ENCODE assay signal across 8 mouse cellular contexts in the genomic region with DNA sequence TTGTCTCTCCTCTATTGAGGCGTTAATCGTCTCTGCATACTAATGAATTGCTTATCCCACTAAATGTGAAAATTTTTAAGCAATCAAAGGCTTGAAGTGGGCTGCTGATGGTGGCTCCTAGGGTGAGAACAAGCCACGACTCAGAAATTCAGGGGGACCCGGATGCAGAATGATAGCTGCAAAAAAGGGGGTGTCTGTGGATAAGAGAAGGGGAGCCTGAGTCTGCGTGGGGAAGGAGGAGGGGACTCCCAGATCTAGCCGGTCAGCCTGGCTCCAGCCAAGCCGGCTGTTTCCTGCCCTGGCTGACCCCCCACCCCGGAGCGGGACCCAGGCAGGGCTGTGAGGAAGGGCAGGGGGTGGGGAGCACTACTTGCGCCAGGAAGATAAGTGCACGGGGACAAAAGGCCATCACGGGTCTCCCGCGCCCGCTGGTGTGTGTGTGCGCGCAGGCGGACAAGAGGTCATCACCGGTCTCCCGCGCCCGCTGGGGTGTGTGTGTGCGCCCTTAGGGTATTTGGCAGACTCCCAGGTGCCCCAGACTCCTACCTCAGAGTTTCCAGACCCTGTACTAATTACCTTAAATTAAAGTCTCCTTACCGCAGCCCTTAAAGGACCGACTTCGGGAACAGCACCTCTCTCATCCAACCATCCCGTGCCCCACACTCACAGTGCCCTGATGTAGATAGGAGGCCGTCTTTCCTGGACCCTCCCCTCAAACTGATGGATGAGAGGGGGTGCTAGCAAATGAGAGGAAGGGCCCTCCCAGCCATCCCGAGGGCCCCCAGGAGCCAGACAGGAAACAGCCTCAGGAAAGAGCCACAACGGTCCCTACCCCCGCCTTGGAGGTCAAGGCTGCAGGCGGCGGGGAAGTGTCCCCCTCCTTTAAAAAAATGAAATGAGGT. TPM values are rescaled to one million over a fixed set of nuclear protein-coding genes. Genes with fewer than 3 reads are reported as not detected.
DNase-seq lines count a peak whose midpoint lies in the region; ATAC-seq lines count a peak whose summit lies in the region.

No protein-coding gene starts in this region.

- peak overlapping the region; percentile 73 for H3K9ac ChIP-seq in embryonic facial prominence, embryonic 13.5 days
- peak overlapping the region; percentile 68 for H3K9ac ChIP-seq in heart, embryonic 14.5 days (ENCODE audit: low read length)
- H3K9ac ChIP-seq in kidney, embryonic 16.5 days (replicated peaks; ENCODE audit: low read length), result peak overlapping the region; percentile 71

- H3K4me3 ChIP-seq in embryonic facial prominence, embryonic 13.5 days, result peak overlapping the region; percentile 89
- peak overlapping the region; percentile 50 to 91 for H3K4me3 ChIP-seq in heart, embryonic 14.5 days (ENCODE audit: control insufficient read depth in 1 of 2, insufficient read depth in 1 of 2, low read depth in 1 of 2, low read length in 2 of 2)
- peak overlapping the region; percentile 95 for H3K4me3 ChIP-seq in kidney, embryonic 16.5 days (ENCODE audit: low read length)

- WGBS in embryonic facial prominence, embryonic 13.5 days, result under 1% methylated on average over 33 of the region's 33 CpGs
- under 1% methylated on average over 31 of the region's 33 CpGs for WGBS in heart, embryonic 14.5 days
- 1% methylated on average over 33 of the region's 33 CpGs for WGBS in kidney, embryonic 16.5 days

- ATAC-seq in embryonic facial prominence, embryonic 13.5 days (ENCODE audit: insufficient number of reproducible peaks, insufficient read depth, low FRiP score, low TSS enrichment, low read depth), result no peak
- ATAC-seq in heart, embryonic 14.5 days (ENCODE audit: insufficient number of reproducible peaks, insufficient read depth, low FRiP score, low read depth), result peak; percentile 54
- ATAC-seq in kidney, embryonic 16.5 days (ENCODE audit: low FRiP score, low TSS enrichment), result peak; percentile 29
- ATAC-seq in erythroblast, adult 5-6 weeks (replicated peaks; ENCODE audit: low FRiP score, poor library complexity, severe bottlenecking), result no peak

- peak; percentile 28 for DNase-seq in MN1 (ENCODE audit: low spot score)
- peak; percentile 92 for DNase-seq in lung, postnatal 10 days
- DNase-seq in testis, postnatal 14 days (ENCODE audit: low spot score), result peak; percentile 53
- DNase-seq in spleen, adult 18-20 months, result no peak

- peaks cover 3% of the 10 kb centered on the region for H3K36me3 ChIP-seq in embryonic facial prominence, embryonic 13.5 days
- H3K36me3 ChIP-seq in heart, embryonic 14.5 days (ENCODE audit: control insufficient read depth, insufficient read depth, low read length), result peaks cover 4% of the 10 kb centered on the region
- H3K36me3 ChIP-seq in kidney, embryonic 16.5 days (ENCODE audit: insufficient read depth, low read length), result peaks cover 3% of the 10 kb centered on the region; the same call in 1 of the 2 replicates

- peak overlapping the region; percentile 99 for H3K27ac ChIP-seq in embryonic facial prominence, embryonic 13.5 days
- H3K27ac ChIP-seq in heart, embryonic 14.5 days (replicated peaks in 1 of 2; ENCODE audit: control insufficient read depth in 1 of 2, insufficient read depth in 1 of 2, low read depth in 2 of 2, low read length in 2 of 2), result peak overlapping the region; percentile 94 to 98
- H3K27ac ChIP-seq in kidney, embryonic 16.5 days (ENCODE audit: low read length), result peak overlapping the region; percentile 98

- no peaks in the 10 kb centered on the region for H3K9me3 ChIP-seq in embryonic facial prominence, embryonic 13.5 days
- no peaks in the 10 kb centered on the region for H3K9me3 ChIP-seq in heart, embryonic 14.5 days (ENCODE audit: control insufficient read depth, low read length)
- H3K9me3 ChIP-seq in kidney, embryonic 16.5 days (ENCODE audit: low read length), result no peaks in the 10 kb centered on the region

- H3K4me1 ChIP-seq in embryonic facial prominence, embryonic 13.5 days, result peaks cover 42% of the 10 kb centered on the region
- peaks cover 30 to 48% of the 10 kb centered on the region in 2 experiments for H3K4me1 ChIP-seq in heart, embryonic 14.5 days (ENCODE audit: control insufficient read depth in 2 of 2, insufficient read depth in 2 of 2, low read length in 2 of 2)
- peaks cover 58% of the 10 kb centered on the region for H3K4me1 ChIP-seq in kidney, embryonic 16.5 days (ENCODE audit: insufficient read depth, low read length)

- H3K27me3 ChIP-seq in embryonic facial prominence, embryonic 13.5 days, result no peaks in the 10 kb centered on the region
- H3K27me3 ChIP-seq in heart, embryonic 14.5 days (ENCODE audit: control insufficient read depth, insufficient read depth, low read length), result no peaks in the 10 kb centered on the region
- H3K27me3 ChIP-seq in kidney, embryonic 16.5 days (ENCODE audit: insufficient read depth, low read length), result no peaks in the 10 kb centered on the region

- H3K4me2 ChIP-seq in embryonic facial prominence, embryonic 13.5 days, result peak overlapping the region; percentile 97
- H3K4me2 ChIP-seq in heart, embryonic 14.5 days (ENCODE audit: low read length), result peak overlapping the region; percentile 78
- H3K4me2 ChIP-seq in kidney, embryonic 16.5 days (replicated peaks; ENCODE audit: low read depth, low read length), result peak overlapping the region; percentile 93

RNA-seq across cellular contexts. Expression of a gene that starts 1.2 kb away (rescaled TPM):
- polyA plus RNA-seq in embryonic facial prominence, embryonic 13.5 days (2015; fragmentation: Nextera tagmentation; extraction: Ambion mirVana), result 70.4 and 71.0 TPM in 2 replicates
- 38.2 and 40.5 TPM in 2 replicates for polyA plus RNA-seq in heart, embryonic 14.5 days (2014; fragmentation: Nextera tagmentation; extraction: Ambion mirVana)
- polyA plus RNA-seq in kidney, embryonic 16.5 days (2015; fragmentation: Nextera tagmentation; extraction: Ambion mirVana), result 53.7 and 55.3 TPM in 2 replicates
- not detected in 2 replicates for total RNA-seq in erythroblast, adult 5-6 weeks (2015; ENCODE audit: low replicate concordance)
- not detected in 2 replicates for total RNA-seq in erythroblast, adult 5-6 weeks (2017; ENCODE audit: low replicate concordance)

RNA-seq across cellular contexts. Expression of a gene that starts 15.3 kb away (rescaled TPM):
- polyA plus RNA-seq in embryonic facial prominence, embryonic 13.5 days (2015; fragmentation: Nextera tagmentation; extraction: Ambion mirVana), result 16.0 and 16.1 TPM in 2 replicates
- polyA plus RNA-seq in heart, embryonic 14.5 days (2014; fragmentation: Nextera tagmentation; extraction: Ambion mirVana), result 5.3 and 5.7 TPM in 2 replicates
- 16.3 and 16.6 TPM in 2 replicates for polyA plus RNA-seq in kidney, embryonic 16.5 days (2015; fragmentation: Nextera tagmentation; extraction: Ambion mirVana)
- 1.9 TPM in 2 replicates for total RNA-seq in erythroblast, adult 5-6 weeks (2015; ENCODE audit: low replicate concordance)
- total RNA-seq in erythroblast, adult 5-6 weeks (2017; ENCODE audit: low replicate concordance), result 0.43 and 0.98 TPM in 2 replicates

RNA-seq across cellular contexts. Expression of a gene that starts 34.5 kb away (rescaled TPM):
- 106 TPM in 2 replicates for polyA plus RNA-seq in embryonic facial prominence, embryonic 13.5 days (2015; fragmentation: Nextera tagmentation; extraction: Ambion mirVana)
- polyA plus RNA-seq in heart, embryonic 14.5 days (2014; fragmentation: Nextera tagmentation; extraction: Ambion mirVana), result 32.3 and 38.9 TPM in 2 replicates
- polyA plus RNA-seq in kidney, embryonic 16.5 days (2015; fragmentation: Nextera tagmentation; extraction: Ambion mirVana), result 90.1 and 102 TPM in 2 replicates
- total RNA-seq in erythroblast, adult 5-6 weeks (2015; ENCODE audit: low replicate concordance), result 0.96 and 2.1 TPM in 2 replicates
- 2.6 TPM in 1 of 2 replicates, not detected in the other for total RNA-seq in erythroblast, adult 5-6 weeks (2017; ENCODE audit: low replicate concordance)

RNA-seq across cellular contexts. Expression of a gene that starts 41.3 kb away (rescaled TPM):
- 143 and 148 TPM in 2 replicates for polyA plus RNA-seq in embryonic facial prominence, embryonic 13.5 days (2015; fragmentation: Nextera tagmentation; extraction: Ambion mirVana)
- polyA plus RNA-seq in heart, embryonic 14.5 days (2014; fragmentation: Nextera tagmentation; extraction: Ambion mirVana), result 58.6 and 69.9 TPM in 2 replicates
- polyA plus RNA-seq in kidney, embryonic 16.5 days (2015; fragmentation: Nextera tagmentation; extraction: Ambion mirVana), result 158 and 165 TPM in 2 replicates
- total RNA-seq in erythroblast, adult 5-6 weeks (2015; ENCODE audit: low replicate concordance), result 85.7 and 166 TPM in 2 replicates
- total RNA-seq in erythroblast, adult 5-6 weeks (2017; ENCODE audit: low replicate concordance), result 227 and 383 TPM in 2 replicates

RNA-seq across cellular contexts. Expression of a gene that starts 54.3 kb away (rescaled TPM):
- 5.4 and 5.6 TPM in 2 replicates for polyA plus RNA-seq in embryonic facial prominence, embryonic 13.5 days (2015; fragmentation: Nextera tagmentation; extraction: Ambion mirVana)
- polyA plus RNA-seq in heart, embryonic 14.5 days (2014; fragmentation: Nextera tagmentation; extraction: Ambion mirVana), result 7.1 and 7.4 TPM in 2 replicates
- 7.2 and 7.8 TPM in 2 replicates for polyA plus RNA-seq in kidney, embryonic 16.5 days (2015; fragmentation: Nextera tagmentation; extraction: Ambion mirVana)
- 19.0 and 21.7 TPM in 2 replicates for total RNA-seq in erythroblast, adult 5-6 weeks (2015; ENCODE audit: low replicate concordance)
- 16.6 and 27.9 TPM in 2 replicates for total RNA-seq in erythroblast, adult 5-6 weeks (2017; ENCODE audit: low replicate concordance)

Comparison
In these comparisons a context has a peak if more than half of its experiments do, and no peak if none do; other contexts are left out.
1. DNase-seq: peak in MN1 (single experiment), lung, postnatal 10 days (single experiment) and testis, postnatal 14 days (single experiment); none in spleen, adult 18-20 months (0 of 2).
2. ATAC-seq: peak in heart, embryonic 14.5 days (single experiment) and kidney, embryonic 16.5 days (single experiment); none in embryonic facial prominence, embryonic 13.5 days (single experiment) and erythroblast, adult 5-6 weeks (single experiment).
3. Peak in every context shown above with its lines, with median percentiles within 50 percentile points of each other: H3K27ac ChIP-seq, H3K4me2 ChIP-seq, H3K4me3 ChIP-seq and H3K9ac ChIP-seq.